Mouse (Mus musculus) 3T3-L1 (cell line): ENCODE results near the gene Abcb8.
A peak's percentile ranks its signal among the peaks of the same experiment; 100 is the strongest.
"Not testable (repeated sequence)": the region's sequence is repeated elsewhere in the genome, so short reads cannot be mapped to it uniquely, and the experiment has no call there.

Experiments used
- DNase-seq: peaks from one replicate; pipeline ENCODE4 v3.0.0-alpha.2; 2015; ENCODE audit warnings: low read depth, low spot score

Gene Abcb8

GRCm38 (mm10) chr5:24394165-24394894 is 867 bp downstream of the Abcb8 start:
- DNase-seq: peak; percentile 98

GRCm38 (mm10) chr5:24396254-24396653 is 2.8 kb downstream of the Abcb8 start:
- DNase-seq: not testable (repeated sequence)

- no peak for DNase-seq
These were observed 6.2 kb downstream of the Abcb8 start for GRCm38 (mm10) chr5:24399686-24400085.

GRCm38 (mm10) chr5:24400362-24400761 is 6.9 kb downstream of the Abcb8 start:
- no peak for DNase-seq

- DNase-seq: peak; percentile 28
These were observed 7.6 kb downstream of the Abcb8 start for GRCm38 (mm10) chr5:24400911-24401605.

GRCm38 (mm10) chr5:24401969-24402368 is 8.5 kb downstream of the Abcb8 start:
- no peak for DNase-seq

GRCm38 (mm10) chr5:24404594-24405360 is 11.3 kb downstream of the Abcb8 start:
- peak; percentile 95 for DNase-seq

GRCm38 (mm10) chr5:24405389-24405876 is 12.0 kb downstream of the Abcb8 start:
- DNase-seq: no peak

GRCm38 (mm10) chr5:24408651-24409050 is 15.2 kb downstream of the Abcb8 start:
- no peak for DNase-seq

- peak; percentile 52 for DNase-seq
These were observed 16.0 kb downstream of the Abcb8 start for GRCm38 (mm10) chr5:24409466-24409865.

- DNase-seq: peak; percentile 63
These were observed 18.6 kb downstream of the Abcb8 start for GRCm38 (mm10) chr5:24412063-24412462.

- DNase-seq: no peak
These were observed 19.7 kb downstream of the Abcb8 start, which contains the start of gene Asic3 for GRCm38 (mm10) chr5:24413042-24413693. Gene Asic3 (plus strand): TSS chr5:24413392.

- no peak for DNase-seq
These were observed 20.5 kb downstream of the Abcb8 start for GRCm38 (mm10) chr5:24413938-24414337.

- DNase-seq: peak; percentile 73
These were observed 22.8 kb downstream of the Abcb8 start for GRCm38 (mm10) chr5:24416222-24416736.

- no peak for DNase-seq
These were observed 24.1 kb downstream of the Abcb8 start for GRCm38 (mm10) chr5:24417587-24417986.

- no peak for DNase-seq
These were observed 26.9 kb downstream of the Abcb8 start for GRCm38 (mm10) chr5:24420381-24420780.

- DNase-seq: peak; percentile 100
These were observed 29.9 kb downstream of the Abcb8 start, which contains the start of the genes Cdk5 and Slc4a2 for GRCm38 (mm10) chr5:24423129-24424003. Gene Cdk5 (minus strand): TSS chr5:24423530. Gene Slc4a2 (plus strand): TSS chr5:24423837.

GRCm38 (mm10) chr5:24424004-24424781 is 30.7 kb downstream of the Abcb8 start:
- DNase-seq: no peak

GRCm38 (mm10) chr5:24424861-24425411 is 31.5 kb downstream of the Abcb8 start:
- DNase-seq: peak; percentile 76
